Mouse (Mus musculus) brown adipose tissue, adult 24 weeks (tissue): ENCODE results near the gene Cavin1. TPM values are rescaled to one million over a fixed set of nuclear protein-coding genes. Genes with fewer than 3 reads are reported as not detected.

Experiments used
- H3K27ac ChIP-seq: fragments of 200-500 bp; replicated peaks from 2 replicates; pipeline ENCODE4 v1.5.1; 2012; ENCODE audit warnings: low read depth, mild to moderate bottlenecking, low read length
- H3K4me1 ChIP-seq: fragments of 200-500 bp; 2 replicates; pipeline ENCODE4 v1.6.1; 2012; ENCODE audit warnings: low read length, mixed read lengths; ENCODE audit not compliant: control insufficient read depth, insufficient read depth, insufficient read length
- H3K4me3 ChIP-seq: fragments of 200-500 bp; 2 replicates; pipeline ENCODE4 v1.5.1; 2012; ENCODE audit warnings: low read depth, mild to moderate bottlenecking, low read length, moderate library complexity; ENCODE audit not compliant: insufficient read depth
- polyA plus RNA-seq: library from polyadenylated mRNA; stranded (reverse); fragments of >200 nt; gene quantifications from 2 replicates; pipeline ENCODE4 v1.2.4, GENCODE M21; 2012; ENCODE audit not compliant: missing spikeins, insufficient read depth, insufficient read length

Gene Cavin1
- polyA plus RNA-seq, 1 experiment = 279 TPM

DNA sequence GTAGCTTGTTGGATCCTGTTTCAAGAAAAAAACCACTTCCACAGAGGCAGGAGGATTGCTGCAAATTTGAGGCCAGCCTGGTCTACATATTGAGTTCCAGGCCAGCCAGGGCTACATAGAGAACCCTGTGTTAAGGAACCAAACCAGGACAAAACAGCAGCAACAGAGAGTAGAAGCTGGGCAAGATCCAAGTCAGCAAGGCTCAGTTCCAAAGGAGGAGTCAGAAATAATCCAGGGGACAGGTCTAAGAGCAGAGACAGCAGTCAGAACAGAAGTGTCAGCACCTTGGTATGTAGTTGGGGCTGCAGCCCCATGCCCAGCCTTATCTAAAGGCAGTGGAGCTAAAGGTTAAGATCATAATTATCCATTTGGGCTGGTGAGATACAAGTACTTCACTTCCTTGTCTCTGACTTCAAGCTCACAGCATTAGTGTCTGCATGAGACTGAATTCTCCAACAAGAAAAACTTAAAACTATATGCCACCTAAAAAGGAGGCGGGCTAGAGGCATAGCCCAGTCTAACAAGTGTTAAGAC is 46.2 kb downstream of the Cavin1 start:
- Histone ChIP-seq H3K27ac (no peak overlapping the region), H3K4me3 (no peak overlapping the region), H3K4me1 (no peaks in the 10 kb centered on the region)

- Histone ChIP-seq H3K4me3 (no peak overlapping the region), H3K4me1 (no peaks in the 10 kb centered on the region), H3K27ac (no peak overlapping the region)
These were observed 49.6 kb downstream of the Cavin1 start for GRCm38 (mm10) chr11:100920887-100921624.

GRCm38 (mm10) chr11:100918007-100918406 is 52.7 kb downstream of the Cavin1 start:
- no peak overlapping the region for H3K27ac ChIP-seq
- 0 out of 2 replicates have a peak, but pooled peaks cover under 1% of the 10 kb centered on the region for H3K4me1 ChIP-seq
- no peak overlapping the region for H3K4me3 ChIP-seq

DNA sequence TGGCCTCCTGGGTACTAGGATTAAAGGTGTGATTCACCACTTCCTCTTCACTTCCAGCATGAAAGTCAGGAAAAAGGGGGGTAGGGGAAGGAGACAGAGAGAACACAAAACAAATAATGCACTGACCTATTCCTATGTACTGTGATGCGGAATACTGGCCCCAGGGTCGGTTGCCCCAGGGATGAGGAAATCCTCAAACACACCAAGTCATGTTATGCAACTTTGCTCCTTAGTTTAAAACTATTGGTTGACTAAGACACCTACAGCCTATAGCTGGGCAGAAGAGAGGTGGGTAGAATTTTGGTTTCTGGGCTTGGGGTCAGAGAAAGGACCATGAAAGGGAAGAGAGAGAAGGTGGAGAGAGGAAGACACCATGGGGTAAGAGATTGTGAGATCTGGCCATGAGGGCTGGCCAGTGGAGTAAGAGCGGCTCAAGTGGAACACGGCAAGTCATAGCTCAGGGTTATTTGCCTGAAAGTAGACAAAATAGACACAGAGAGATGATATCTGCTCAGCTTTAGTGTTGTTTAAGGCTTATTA is 54.2 kb downstream of the Cavin1 start:
- Histone ChIP-seq H3K4me1 (0 out of 2 replicates have a peak, but pooled peaks cover 2% of the 10 kb centered on the region), H3K4me3 (no peak overlapping the region), H3K27ac (no peak overlapping the region)

GRCm38 (mm10) chr11:100915063-100915462 is 55.6 kb downstream of the Cavin1 start:
- Histone ChIP-seq H3K27ac (no peak overlapping the region), H3K4me1 (0 out of 2 replicates have a peak, but pooled peaks cover 2% of the 10 kb centered on the region), H3K4me3 (no peak overlapping the region)

DNA sequence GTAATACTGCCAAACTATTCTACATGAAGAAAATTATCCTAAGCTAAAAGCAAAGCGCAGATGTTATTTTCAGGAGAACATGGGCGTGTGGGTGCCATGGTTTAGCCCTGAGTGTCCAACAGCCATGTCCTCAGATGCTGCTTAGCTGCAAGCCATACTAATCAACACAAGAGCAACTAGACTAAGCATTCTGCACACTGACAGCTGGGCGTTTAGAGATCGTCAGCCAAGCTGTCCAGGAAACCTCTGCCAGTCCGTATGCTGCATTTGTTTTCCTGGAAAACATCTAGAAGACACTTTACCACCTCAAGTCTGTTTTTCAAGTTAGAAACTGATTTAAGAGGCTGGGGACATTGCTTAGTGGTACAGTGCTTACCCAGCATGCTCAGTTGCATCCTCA is 56.3 kb downstream of the Cavin1 start:
- Histone ChIP-seq H3K4me1 (0 out of 2 replicates have a peak, but pooled peaks cover 2% of the 10 kb centered on the region), H3K4me3 (no peak overlapping the region), H3K27ac (no peak overlapping the region)

DNA sequence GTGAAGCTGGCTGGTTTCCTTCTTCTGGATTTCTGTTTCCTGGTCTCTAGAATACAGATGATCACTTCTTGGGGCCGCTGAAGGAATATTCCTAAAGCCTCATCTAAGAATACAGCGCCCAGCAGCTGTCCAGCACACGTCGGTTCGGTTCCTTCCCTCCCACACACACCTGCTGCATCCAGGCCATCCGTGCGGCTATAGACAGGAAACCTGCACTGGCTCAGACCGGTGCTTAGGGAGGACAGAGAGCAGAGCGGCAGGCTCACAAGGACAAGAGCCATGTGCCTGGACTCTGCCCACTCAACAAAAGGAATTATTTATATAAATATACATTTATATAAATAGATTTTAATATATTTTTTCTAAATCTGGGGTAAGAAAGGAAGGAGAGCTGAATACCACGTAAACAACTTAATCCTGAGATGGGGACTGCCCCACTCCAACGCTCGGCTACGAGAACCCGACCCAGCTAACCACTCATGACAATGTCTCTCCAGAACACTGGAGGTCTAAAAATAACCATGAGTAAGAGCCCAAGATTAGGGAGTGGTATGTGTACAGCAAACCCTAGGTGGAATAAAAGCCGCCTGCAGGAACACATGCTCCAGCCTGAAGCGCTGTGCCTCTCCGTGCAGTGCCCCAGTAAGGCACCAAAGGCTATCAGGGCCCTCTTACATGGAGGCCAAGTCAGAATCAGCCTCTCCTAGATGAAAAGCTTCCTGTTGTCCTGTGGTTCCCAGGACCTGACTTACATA is 58.1 kb downstream of the Cavin1 start:
- no peak overlapping the region for H3K4me3 ChIP-seq
- H3K4me1 ChIP-seq = 0 out of 2 replicates have a peak, but pooled peaks cover 2% of the 10 kb centered on the region
- no peak overlapping the region for H3K27ac ChIP-seq

DNA sequence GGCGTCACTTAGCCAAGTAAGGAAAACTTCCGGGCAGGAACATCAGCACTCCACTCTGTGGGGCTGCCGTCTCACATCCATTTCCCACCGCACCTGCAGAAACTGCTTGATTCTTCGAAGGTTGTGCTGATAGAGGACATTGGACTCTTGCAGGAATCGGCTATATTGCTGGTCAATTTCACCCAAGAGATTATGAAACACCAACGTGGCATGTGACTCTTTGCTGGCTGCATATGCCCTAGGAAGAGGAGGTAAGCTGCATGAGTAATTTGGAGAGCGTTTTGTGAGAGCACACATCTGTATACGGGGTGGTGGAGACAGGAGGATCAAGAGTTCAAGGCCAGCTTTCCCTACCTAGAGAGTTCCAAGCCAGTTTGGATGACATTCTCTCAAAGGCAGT is 62.1 kb downstream of the Cavin1 start:
- Histone ChIP-seq H3K27ac (no peak overlapping the region), H3K4me3 (no peak overlapping the region), H3K4me1 (0 out of 2 replicates have a peak, but pooled peaks cover 2% of the 10 kb centered on the region)

- Histone ChIP-seq H3K27ac (no peak overlapping the region), H3K4me3 (no peak overlapping the region), H3K4me1 (0 out of 2 replicates have a peak, but pooled peaks cover 2% of the 10 kb centered on the region)
These were observed 62.6 kb downstream of the Cavin1 start for GRCm38 (mm10) chr11:100908112-100908511.

DNA sequence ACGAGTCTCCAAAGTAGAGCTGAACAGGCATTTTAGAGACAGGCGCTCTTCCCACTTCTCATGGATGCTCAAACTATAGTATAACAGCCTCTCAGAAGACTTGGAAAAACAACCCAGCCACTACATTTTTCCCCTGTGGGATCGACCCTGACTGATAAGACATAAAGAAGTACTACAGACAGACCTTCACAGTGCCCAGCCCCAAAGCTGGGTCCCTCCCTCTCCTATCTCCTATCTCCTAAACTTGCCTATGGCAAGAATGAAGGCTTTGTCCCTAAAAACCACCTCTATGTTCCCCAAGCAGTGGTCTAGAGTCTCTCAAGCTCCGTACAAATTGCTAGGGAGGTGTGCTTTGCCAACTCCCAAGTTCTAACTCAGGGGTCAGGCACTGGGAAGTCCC is 63.8 kb downstream of the Cavin1 start:
- Histone ChIP-seq H3K27ac (no peak overlapping the region), H3K4me3 (no peak overlapping the region), H3K4me1 (no peaks in the 10 kb centered on the region)

Other genes with a start within 250 kb of the Cavin1 start
- 148 and 163 TPM in 2 replicates for gene Rab5c, start 232.7 kb downstream of the Cavin1 start, polyA plus RNA-seq
- not detected in 2 replicates for gene Kcnh4, start 210.9 kb downstream of the Cavin1 start, polyA plus RNA-seq
- gene Hcrt, start 208.0 kb downstream of the Cavin1 start, polyA plus RNA-seq = not detected in 2 replicates
- 9.4 and 11.1 TPM in 2 replicates for gene Ghdc, start 199.9 kb downstream of the Cavin1 start, polyA plus RNA-seq
- gene Stat5b, start 120.2 kb downstream of the Cavin1 start, polyA plus RNA-seq = 15.1 and 18.4 TPM in 2 replicates
- gene Stat5a, start 111.5 kb downstream of the Cavin1 start, polyA plus RNA-seq = 18.9 and 34.2 TPM in 2 replicates
- 18.8 and 20.9 TPM in 2 replicates for gene Stat3, start 31.3 kb downstream of the Cavin1 start, polyA plus RNA-seq
- 26.1 and 26.7 TPM in 2 replicates for gene Atp6v0a1, start 38.6 kb upstream of the Cavin1 start, polyA plus RNA-seq
- gene Naglu, start 99.1 kb upstream of the Cavin1 start, polyA plus RNA-seq = 4.4 and 7.1 TPM in 2 replicates
- gene Hsd17b1, start 107.5 kb upstream of the Cavin1 start, polyA plus RNA-seq = not detected in 2 replicates
- 98.3 and 102 TPM in 2 replicates for gene Coasy, start 111.7 kb upstream of the Cavin1 start, polyA plus RNA-seq
- 55.0 and 67.5 TPM in 2 replicates for gene Mlx, start 116.4 kb upstream of the Cavin1 start, polyA plus RNA-seq
- 1.7 and 3.6 TPM in 2 replicates for gene Psmc3ip, start 124.5 kb upstream of the Cavin1 start, polyA plus RNA-seq
- gene Retreg3, start 149.0 kb upstream of the Cavin1 start, polyA plus RNA-seq = 43.7 and 49.6 TPM in 2 replicates
- gene Tubg1, start 149.1 kb upstream of the Cavin1 start, polyA plus RNA-seq = 46.6 and 49.2 TPM in 2 replicates
- gene Tubg2, start 185.0 kb upstream of the Cavin1 start, polyA plus RNA-seq = 1.1 and 1.9 TPM in 2 replicates
- gene Cntnap1, start 199.6 kb upstream of the Cavin1 start, polyA plus RNA-seq = 7.2 and 11.2 TPM in 2 replicates
- gene Plekhh3, start 200.5 kb upstream of the Cavin1 start, polyA plus RNA-seq = 21.8 and 33.6 TPM in 2 replicates
- gene Ccr10, start 204.6 kb upstream of the Cavin1 start, polyA plus RNA-seq = 1.2 TPM in 1 of 2 replicates, not detected in the other